Mouse (Mus musculus): ENCODE data around the gene Wnt10b. TPM values are rescaled to one million over a fixed set of nuclear protein-coding genes. Genes with fewer than 3 reads are reported as not detected.
"Not testable (repeated sequence)": the region's sequence is repeated elsewhere in the genome, so short reads cannot be mapped to it uniquely, and the experiment has no call there.

The Wnt10b gene
- polyA plus RNA-seq, 1 experiment from 2014 or later, result not detected

GRCm38 (mm10) chr15:98754125-98754524 lies 23.8 kb downstream of the Wnt10b start:
- H3K4me1 ChIP-seq, result 0 out of 2 replicates have a peak, but pooled peaks cover 2% of the 10 kb centered on the region
- no peak overlapping the region for H3K4me2 ChIP-seq
- no peak for ATAC-seq (replicated peaks)
- WGBS, result 89% methylated on average over 2 of the region's 2 CpGs
- no peaks in the 10 kb centered on the region for H3K36me3 ChIP-seq (replicated peaks)
- H3K27me3 ChIP-seq (replicated peaks), result no peaks in the 10 kb centered on the region
- no peak overlapping the region for H3K9ac ChIP-seq
- H3K9me3 ChIP-seq, result no peaks in the 10 kb centered on the region
- no peak overlapping the region for H3K4me3 ChIP-seq
- H3K27ac ChIP-seq, result no peak overlapping the region

DNA sequence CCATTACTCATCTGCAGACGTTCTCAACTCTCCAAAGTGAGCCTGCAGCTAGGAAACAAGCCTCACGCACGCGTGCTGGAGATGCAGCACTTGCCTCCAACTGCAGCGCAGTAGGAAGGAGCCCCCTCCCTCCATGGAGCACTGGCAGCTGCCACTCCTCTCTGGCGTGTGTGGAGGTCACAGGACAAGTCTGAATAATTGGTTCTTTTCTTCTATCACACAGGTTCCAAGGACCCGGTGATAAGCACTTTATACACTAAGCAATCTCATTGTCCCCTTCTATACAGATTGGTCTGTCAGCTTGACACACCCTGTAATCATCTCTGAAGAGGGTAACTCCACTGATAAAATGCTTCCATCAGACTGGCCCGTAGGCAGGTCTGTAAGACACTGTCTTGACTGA lies 24.9 kb downstream of the Wnt10b start:
- Histone ChIP-seq H3K27me3 (replicated peaks) (no peaks in the 10 kb centered on the region), H3K36me3 (replicated peaks) (no peaks in the 10 kb centered on the region), H3K4me3 (no peak overlapping the region), H3K27ac (no peak overlapping the region), H3K4me2 (no peak overlapping the region), H3K9me3 (no peaks in the 10 kb centered on the region), H3K9ac (no peak overlapping the region), H3K4me1 (0 out of 2 replicates have a peak, but pooled peaks cover 2% of the 10 kb centered on the region)
- WGBS, result 49% methylated on average over 8 of the region's 8 CpGs
- ATAC-seq (replicated peaks), result no peak

- Histone ChIP-seq H3K9ac (no peak overlapping the region), H3K9me3 (no peaks in the 10 kb centered on the region), H3K27ac (no peak overlapping the region), H3K36me3 (replicated peaks) (no peaks in the 10 kb centered on the region), H3K4me3 (no peak overlapping the region), H3K4me1 (0 out of 2 replicates have a peak, but pooled peaks cover 2% of the 10 kb centered on the region), H3K4me2 (no peak overlapping the region), H3K27me3 (replicated peaks) (no peaks in the 10 kb centered on the region)
- ATAC-seq (replicated peaks), result no peak
- WGBS, result 88% methylated on average over 2 of the region's 2 CpGs
Observed at GRCm38 (mm10) chr15:98749093-98749492, 28.9 kb downstream of the Wnt10b start.

DNA sequence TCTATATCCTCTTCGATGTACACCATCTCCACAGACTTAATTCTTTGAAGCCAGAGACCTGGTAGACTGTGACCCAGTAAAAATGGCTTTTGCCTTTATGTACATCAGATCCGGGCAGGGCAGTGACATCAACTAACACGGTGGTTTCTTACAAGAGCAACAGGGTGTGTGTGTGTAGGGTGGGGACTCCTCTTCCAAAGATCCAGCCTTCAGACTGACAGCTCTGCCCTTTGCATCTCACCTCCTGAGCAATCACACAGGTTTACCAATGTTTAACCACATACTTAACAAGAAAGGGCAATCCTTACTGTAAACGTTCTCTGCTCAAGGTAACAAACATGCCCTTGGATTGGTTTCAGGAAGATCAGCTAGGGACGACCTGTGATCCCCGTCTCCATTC lies 30.7 kb downstream of the Wnt10b start:
- H3K9ac ChIP-seq, result no peak overlapping the region
- ATAC-seq (replicated peaks), result no peak
- 84% methylated on average over 6 of the region's 6 CpGs for WGBS

DNA sequence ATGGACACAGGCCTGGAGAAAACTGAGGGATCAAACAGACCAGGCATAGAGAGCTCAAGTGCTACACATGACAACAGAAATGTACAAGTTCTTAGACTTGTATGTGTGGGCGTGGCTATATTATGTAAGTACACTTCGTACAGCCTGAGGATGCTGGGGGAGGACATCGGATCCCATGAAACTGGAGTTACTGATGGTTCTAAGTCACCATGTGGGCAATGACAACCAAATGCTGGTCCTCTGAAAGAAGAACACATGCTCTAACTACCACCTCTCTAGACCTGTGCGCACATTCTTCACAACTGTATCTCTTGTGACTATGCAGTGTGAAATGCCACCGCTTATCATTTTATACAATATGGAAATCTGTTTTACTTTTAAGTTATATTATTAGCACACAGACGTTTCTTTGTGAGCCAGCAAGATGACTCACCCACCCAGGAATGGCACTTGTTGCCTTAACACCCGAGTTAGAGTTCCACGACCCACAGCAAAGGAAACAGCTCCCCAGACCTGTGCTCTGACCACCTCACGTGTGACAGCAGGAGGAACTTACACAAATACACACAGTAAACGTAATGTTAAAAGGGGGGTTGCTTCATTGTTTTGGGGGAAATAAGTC lies 31.5 kb downstream of the Wnt10b start:
- no peak for ATAC-seq (replicated peaks)
- no peaks in the 10 kb centered on the region for H3K4me1 ChIP-seq
- no peak overlapping the region for H3K4me3 ChIP-seq
- H3K9ac ChIP-seq, result no peak overlapping the region
- 92% methylated on average over 10 of the region's 10 CpGs for WGBS
- no peaks in the 10 kb centered on the region for H3K27me3 ChIP-seq (replicated peaks)
- no peak overlapping the region for H3K27ac ChIP-seq
- H3K4me2 ChIP-seq, result no peak overlapping the region
- no peaks in the 10 kb centered on the region for H3K9me3 ChIP-seq
- H3K36me3 ChIP-seq (replicated peaks), result no peaks in the 10 kb centered on the region; the same call in none of the 2 replicates

More for the DNA sequence above, 30.7 kb downstream of the Wnt10b start:
- Histone ChIP-seq H3K27me3 (replicated peaks) (no peaks in the 10 kb centered on the region), H3K4me1 (no peaks in the 10 kb centered on the region), H3K4me3 (no peak overlapping the region), H3K4me2 (no peak overlapping the region), H3K36me3 (replicated peaks) (no peaks in the 10 kb centered on the region; the same call in 1 of the 2 replicates), H3K27ac (no peak overlapping the region), H3K9me3 (no peaks in the 10 kb centered on the region)

DNA sequence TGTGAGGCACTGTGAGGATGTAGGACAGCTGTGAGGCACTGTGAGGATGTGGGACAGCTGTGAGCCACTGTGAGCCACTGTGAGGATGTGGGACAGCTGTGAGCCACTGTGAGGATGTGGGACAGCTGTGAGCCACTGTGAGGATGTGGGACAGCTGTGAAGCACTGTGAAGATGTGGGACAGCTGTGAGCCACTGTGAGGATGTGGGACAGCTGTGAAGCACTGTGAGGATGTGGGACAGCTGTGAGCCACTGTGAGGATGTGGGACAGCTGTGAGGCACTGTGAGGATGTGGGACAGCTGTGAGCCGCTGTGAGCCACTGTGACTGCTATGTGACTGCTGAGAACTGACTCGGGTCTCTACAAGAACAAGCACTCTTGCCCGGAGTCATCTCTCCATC lies 34.1 kb downstream of the Wnt10b start:
- peaks cover 17% of the 10 kb centered on the region for H3K36me3 ChIP-seq (replicated peaks)

DNA sequence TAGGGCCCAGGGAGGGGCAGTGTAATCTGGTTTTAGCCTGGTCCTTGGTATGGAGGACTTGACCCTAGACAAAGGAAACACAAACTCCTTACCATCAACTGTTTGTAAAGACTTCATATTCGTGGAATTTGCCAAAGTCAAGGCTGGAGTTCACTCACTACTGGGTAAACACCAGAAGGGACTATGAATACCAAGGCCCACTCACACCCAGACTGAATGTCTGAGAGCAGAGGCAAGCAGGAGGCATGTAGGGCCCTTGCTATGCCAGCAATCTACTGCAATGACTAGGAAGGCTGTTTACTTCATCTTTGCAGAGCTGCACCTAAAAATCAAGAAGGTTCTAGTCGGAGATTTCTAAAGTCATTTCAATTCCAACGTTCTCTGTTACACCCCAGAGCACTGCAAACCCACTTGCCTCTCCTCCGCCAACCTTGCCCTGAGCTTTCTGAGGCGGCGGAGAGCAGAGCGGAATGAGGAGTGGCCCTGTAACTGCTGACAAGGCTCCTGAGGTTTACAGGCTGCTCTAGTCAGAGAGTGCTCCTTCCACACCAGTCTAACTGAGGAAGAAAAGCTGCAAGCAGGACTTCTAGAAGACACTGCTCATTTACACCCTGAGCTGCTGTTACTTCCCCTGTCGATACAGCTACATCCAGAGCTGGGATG lies 35.1 kb downstream of the Wnt10b start:
- WGBS, result 88% methylated on average over 8 of the region's 8 CpGs

More for the DNA sequence above, 34.1 kb downstream of the Wnt10b start:
- WGBS, result 93% methylated on average over 3 of the region's 3 CpGs
- H3K27ac ChIP-seq; H3K9me3 ChIP-seq; H3K27me3 ChIP-seq (replicated peaks); ATAC-seq (replicated peaks); H3K4me2 ChIP-seq; H3K4me1 ChIP-seq; H3K9ac ChIP-seq; H3K4me3 ChIP-seq: not testable (repeated sequence)

GRCm38 (mm10) chr15:98740219-98740618 lies 37.7 kb downstream of the Wnt10b start:
- Histone ChIP-seq H3K9ac (no peak overlapping the region), H3K4me1 (no peaks in the 10 kb centered on the region), H3K27ac (no peak overlapping the region), H3K27me3 (replicated peaks) (no peaks in the 10 kb centered on the region), H3K4me3 (no peak overlapping the region), H3K9me3 (no peaks in the 10 kb centered on the region), H3K36me3 (replicated peaks) (peaks cover 35% of the 10 kb centered on the region), H3K4me2 (no peak overlapping the region)
- WGBS, result 88% methylated on average over 8 of the region's 8 CpGs
- ATAC-seq (replicated peaks), result no peak

More for the DNA sequence above, 35.1 kb downstream of the Wnt10b start:
- H3K36me3 ChIP-seq (replicated peaks), result peaks cover 21% of the 10 kb centered on the region
- H3K9me3 ChIP-seq, result no peaks in the 10 kb centered on the region
- no peak overlapping the region for H3K4me3 ChIP-seq
- H3K9ac ChIP-seq, result no peak overlapping the region
- H3K4me1 ChIP-seq, result no peaks in the 10 kb centered on the region
- no peak overlapping the region for H3K4me2 ChIP-seq
- H3K27me3 ChIP-seq (replicated peaks), result no peaks in the 10 kb centered on the region
- ATAC-seq (replicated peaks), result no peak
- H3K27ac ChIP-seq, result no peak overlapping the region

- 64% methylated on average over 4 of the region's 4 CpGs for WGBS
- H3K27me3 ChIP-seq (replicated peaks), result no peaks in the 10 kb centered on the region
- no peaks in the 10 kb centered on the region for H3K4me1 ChIP-seq
- no peak overlapping the region for H3K4me2 ChIP-seq
- H3K27ac ChIP-seq, result no peak overlapping the region
- no peak overlapping the region for H3K9ac ChIP-seq
- ATAC-seq (replicated peaks), result no peak
- no peaks in the 10 kb centered on the region for H3K9me3 ChIP-seq
- H3K4me3 ChIP-seq, result no peak overlapping the region
- peaks cover 37% of the 10 kb centered on the region for H3K36me3 ChIP-seq (replicated peaks)
Observed at GRCm38 (mm10) chr15:98738796-98739195, 39.2 kb downstream of the Wnt10b start.

- Histone ChIP-seq H3K36me3 (replicated peaks) (peaks cover 37% of the 10 kb centered on the region), H3K4me2 (no peak overlapping the region), H3K4me1 (no peaks in the 10 kb centered on the region), H3K4me3 (no peak overlapping the region), H3K9ac (no peak overlapping the region), H3K9me3 (no peaks in the 10 kb centered on the region), H3K27me3 (replicated peaks) (no peaks in the 10 kb centered on the region), H3K27ac (no peak overlapping the region)
- ATAC-seq (replicated peaks), result no peak
Observed at GRCm38 (mm10) chr15:98737881-98738280, 40.1 kb downstream of the Wnt10b start.

- Histone ChIP-seq H3K36me3 (replicated peaks) (peaks cover 37% of the 10 kb centered on the region), H3K4me2 (no peak overlapping the region), H3K27me3 (replicated peaks) (no peaks in the 10 kb centered on the region), H3K4me3 (no peak overlapping the region), H3K9me3 (no peaks in the 10 kb centered on the region), H3K9ac (no peak overlapping the region), H3K27ac (no peak overlapping the region), H3K4me1 (no peaks in the 10 kb centered on the region)
- WGBS, result 87% methylated on average over 10 of the region's 10 CpGs
- ATAC-seq (replicated peaks), result no peak
Observed at GRCm38 (mm10) chr15:98736521-98736920, 41.4 kb downstream of the Wnt10b start.

DNA sequence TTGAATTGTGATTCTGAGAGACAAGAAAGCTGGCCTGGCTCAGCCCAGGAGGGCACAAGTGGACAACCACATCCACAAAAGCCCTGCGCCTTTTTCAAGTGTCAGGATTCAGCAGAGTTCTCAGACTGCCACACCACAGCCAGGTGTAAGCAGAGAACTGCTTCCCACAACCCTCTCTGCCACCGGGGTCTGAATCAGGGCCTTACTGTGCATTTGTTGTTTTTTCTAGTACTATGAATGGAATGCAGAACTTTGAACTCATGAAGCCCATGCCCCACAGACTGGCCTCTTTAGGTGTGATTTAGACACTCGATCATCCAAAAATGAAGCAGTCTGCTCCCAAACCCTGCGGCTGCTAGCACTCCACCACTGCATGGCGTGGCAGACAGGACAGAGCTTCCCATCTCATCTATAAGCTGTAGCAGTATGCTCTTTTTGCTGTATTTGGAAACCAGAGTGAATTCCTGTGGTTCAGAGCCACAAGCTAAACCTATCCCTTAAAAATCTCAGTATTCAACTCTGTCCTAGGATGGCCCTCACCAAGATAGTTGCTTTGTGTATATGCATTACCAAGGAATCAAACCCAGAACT lies 43.9 kb downstream of the Wnt10b start:
- Histone ChIP-seq H3K9ac (no peak overlapping the region), H3K9me3 (no peaks in the 10 kb centered on the region), H3K4me2 (no peak overlapping the region), H3K4me3 (no peak overlapping the region), H3K27me3 (replicated peaks) (0 out of 2 replicates have a peak, but pooled peaks cover under 1% of the 10 kb centered on the region), H3K27ac (no peak overlapping the region), H3K36me3 (replicated peaks) (peaks cover 22% of the 10 kb centered on the region), H3K4me1 (no peaks in the 10 kb centered on the region)
- whole genome bisulfite sequencing, result 90% methylated on average over 5 of the region's 5 CpGs
- no peak for ATAC-seq (replicated peaks)
